Mouse (Mus musculus) heart, embryonic 12.5 days (tissue): Measurements from ENCODE around the gene Nup205. TPM values are rescaled to one million over a fixed set of nuclear protein-coding genes. Genes with fewer than 3 reads are reported as not detected.
A peak's percentile ranks its signal among the peaks of the same experiment; 100 is the strongest.

Experiments
- ATAC-seq: fragments of 200-750 bp; cut with Nextera tagmentation; 2 replicates; pipeline ENCODE4 v1.8.0; 2017; ENCODE audit warnings: moderate TSS enrichment, moderate library complexity; ENCODE audit not compliant: insufficient number of reproducible peaks, low FRiP score
- H3K27ac ChIP-seq: fragments of 300-500 bp; sonication (generic); 2 replicates; pipeline ENCODE4 v1.5.1; 2016; ENCODE audit warnings: mild to moderate bottlenecking, moderate library complexity; ENCODE audit not compliant: poor library complexity, severe bottlenecking
- H3K27me3 ChIP-seq: fragments of 300-500 bp; sonication (generic); replicated peaks from 2 replicates; pipeline ENCODE4 v1.6.1; 2016; ENCODE audit warnings: mild to moderate bottlenecking, moderate library complexity
- H3K36me3 ChIP-seq: fragments of 300-500 bp; sonication (generic); 2 replicates; pipeline ENCODE4 v1.6.1; 2016; ENCODE audit warnings: mild to moderate bottlenecking, moderate library complexity
- H3K4me1 ChIP-seq: fragments of 300-500 bp; sonication (generic); replicated peaks from 2 replicates; pipeline ENCODE4 v1.6.1; 2016; ENCODE audit warnings: mild to moderate bottlenecking
- H3K4me2 ChIP-seq: fragments of 300-500 bp; sonication (generic); 2 replicates; pipeline ENCODE4 v1.6.1; 2016; ENCODE audit warnings: mild to moderate bottlenecking, moderate library complexity
- H3K4me3 ChIP-seq: fragments of 300-500 bp; sonication (generic); 2 replicates; pipeline ENCODE4 v1.5.1; 2016; ENCODE audit warnings: mild to moderate bottlenecking
- H3K9ac ChIP-seq: fragments of 300-500 bp; sonication (generic); 2 replicates; pipeline ENCODE4 v1.6.1; 2016; ENCODE audit warnings: mild to moderate bottlenecking, moderate library complexity
- H3K9me3 ChIP-seq: fragments of 300-500 bp; sonication (generic); replicated peaks from 2 replicates; pipeline ENCODE4 v1.6.1; 2016; ENCODE audit warnings: mild to moderate bottlenecking, moderate library complexity
- WGBS: fragments of 180-500 bp; shearing (Covaris S2); methylation state at CpG from one replicate; pipeline ENCODE4 v1.1.7; 2016; 5-methylcytosine and 5-hydroxymethylcytosine counted together
- polyA plus RNA-seq: library from polyadenylated mRNA; unstranded; fragments of >200 nt; fragmentation: Nextera tagmentation; extraction: Ambion mirVana; gene quantifications from 2 replicates; pipeline ENCODE4 v1.2.1, GENCODE M21; 2016

Gene Nup205
- polyA plus RNA-seq, 1 experiment from 2014 or later = 40.3 TPM

DNA sequence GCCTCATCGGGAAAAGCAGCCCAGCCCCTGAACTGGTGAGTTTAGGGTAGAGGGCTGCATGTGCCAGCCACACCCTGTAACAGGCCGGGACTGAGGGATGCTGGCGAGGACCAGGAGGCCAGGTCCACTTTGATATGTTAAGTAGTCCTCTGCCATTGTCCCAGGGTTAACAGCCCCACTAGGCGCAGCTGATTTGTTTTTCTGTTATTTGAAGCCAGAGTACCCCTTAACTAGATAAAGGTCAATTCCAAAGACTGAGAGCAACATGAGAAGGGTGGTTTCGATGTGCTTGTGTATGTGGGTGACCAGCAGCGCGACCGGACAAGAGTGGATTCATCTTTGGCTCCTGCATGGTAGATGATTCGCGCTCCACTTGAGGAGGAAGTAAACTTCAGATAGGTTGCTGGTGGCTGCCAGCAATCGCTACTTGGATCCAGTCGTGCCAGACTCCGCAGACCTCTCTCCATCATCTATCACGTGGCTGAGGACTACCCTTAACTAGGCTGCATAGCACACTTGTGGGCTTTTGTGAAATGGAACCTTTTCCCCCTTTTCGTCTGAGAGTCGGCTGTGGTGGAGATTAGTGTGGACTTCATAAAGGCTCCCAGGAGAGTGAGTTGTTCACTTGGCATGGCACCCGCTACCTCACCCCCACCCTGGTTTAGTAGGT lies 74.7 kb downstream of the Nup205 start:
- 58% methylated on average over 17 of the region's 17 CpGs for WGBS
- no peak for ATAC-seq

DNA sequence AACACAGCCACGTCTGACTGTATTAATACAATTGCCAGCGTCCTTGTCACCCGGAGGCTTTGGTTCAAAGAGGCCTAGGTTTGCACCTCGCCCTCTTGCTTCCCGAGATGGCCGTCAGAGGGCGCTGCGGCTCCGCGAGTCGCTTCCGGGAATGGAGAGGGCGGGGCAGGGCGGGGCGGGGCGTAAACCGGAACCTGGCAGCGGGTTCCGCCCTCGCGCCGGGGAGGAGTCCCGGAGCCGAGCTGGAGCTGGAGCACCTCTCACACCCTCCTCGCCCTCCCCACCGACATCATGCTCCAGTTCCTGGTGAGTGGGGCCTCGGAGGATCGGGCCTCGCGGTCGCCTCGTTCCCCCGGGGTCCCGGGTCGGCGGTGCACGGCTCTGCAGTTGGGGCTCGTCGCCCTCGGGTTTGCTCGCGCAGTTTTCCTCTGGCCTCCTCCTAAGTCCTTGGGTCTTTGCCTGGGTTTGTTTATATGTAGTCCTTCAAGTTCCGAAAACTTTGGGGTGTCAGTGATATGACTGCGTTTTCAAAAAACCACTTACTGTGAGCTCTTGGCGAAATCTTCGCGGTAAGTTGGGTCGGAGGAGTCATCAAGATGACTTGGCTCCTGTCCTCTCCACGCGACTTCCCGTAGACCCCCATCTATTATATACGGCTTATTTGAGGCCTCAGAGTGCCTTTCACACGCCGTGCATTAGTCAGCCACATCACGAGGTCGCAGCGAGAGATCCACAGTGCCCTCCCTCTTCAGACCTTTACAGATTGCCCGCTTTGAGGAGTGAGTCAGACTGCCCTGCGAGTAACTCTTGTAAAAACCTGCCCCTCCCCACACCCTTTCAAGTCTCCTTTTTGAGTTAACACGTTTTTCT lies 75.5 kb downstream of the Nup205 start:
- Histone ChIP-seq H3K36me3 (no peaks in the 10 kb centered on the region), H3K9ac (peak overlapping the region; percentile 90), H3K4me2 (peak overlapping the region; percentile 74), H3K27me3 (no peaks in the 10 kb centered on the region), H3K4me3 (peak overlapping the region; percentile 76), H3K9me3 (no peaks in the 10 kb centered on the region; the same call in 1 of the 2 replicates), H3K27ac (peak overlapping the region; percentile 94), H3K4me1 (peaks cover 41% of the 10 kb centered on the region)
- WGBS = under 1% methylated on average over 60 of the region's 60 CpGs
- peak; percentile 89 for ATAC-seq

More for the DNA sequence above, 74.7 kb downstream of the Nup205 start:
- Histone ChIP-seq H3K4me1 (peaks cover 34% of the 10 kb centered on the region), H3K4me3 (0 out of 2 replicates have a peak overlapping the region, but pooled peaks have one; percentile 76), H3K4me2 (peak overlapping the region; percentile 74; the same call in 1 of the 2 replicates), H3K27me3 (no peaks in the 10 kb centered on the region), H3K27ac (no peak overlapping the region), H3K9ac (no peak overlapping the region), H3K9me3 (no peaks in the 10 kb centered on the region; the same call in 1 of the 2 replicates), H3K36me3 (peaks cover 3% of the 10 kb centered on the region)

DNA sequence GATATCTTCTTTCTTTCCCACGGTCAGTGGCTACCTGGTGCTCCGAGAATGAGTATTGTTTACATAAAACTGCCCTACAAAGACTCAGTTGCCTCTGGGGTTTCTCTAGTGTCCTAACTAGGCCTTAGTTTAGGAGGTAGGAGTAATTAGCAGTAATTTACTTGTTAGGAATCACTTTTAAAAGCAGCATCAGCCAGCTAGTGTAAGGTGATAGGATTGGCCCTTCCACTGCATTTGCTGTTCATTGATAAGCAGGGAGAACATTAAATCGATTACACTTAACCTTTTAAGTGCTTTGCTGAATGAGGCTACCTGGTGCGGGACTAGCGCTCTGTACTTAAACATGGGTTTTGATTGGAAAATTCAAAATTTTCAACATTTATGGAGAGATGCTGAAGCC lies 76.3 kb downstream of the Nup205 start:
- Histone ChIP-seq H3K27ac (peak overlapping the region; percentile 94), H3K27me3 (no peaks in the 10 kb centered on the region), H3K4me1 (peaks cover 49% of the 10 kb centered on the region), H3K36me3 (no peaks in the 10 kb centered on the region), H3K4me3 (peak overlapping the region; percentile 76), H3K4me2 (peak overlapping the region; percentile 74), H3K9me3 (no peaks in the 10 kb centered on the region; the same call in 1 of the 2 replicates), H3K9ac (peak overlapping the region; percentile 90)
- 38% methylated on average over 5 of the region's 5 CpGs for WGBS
- no peak for ATAC-seq

DNA sequence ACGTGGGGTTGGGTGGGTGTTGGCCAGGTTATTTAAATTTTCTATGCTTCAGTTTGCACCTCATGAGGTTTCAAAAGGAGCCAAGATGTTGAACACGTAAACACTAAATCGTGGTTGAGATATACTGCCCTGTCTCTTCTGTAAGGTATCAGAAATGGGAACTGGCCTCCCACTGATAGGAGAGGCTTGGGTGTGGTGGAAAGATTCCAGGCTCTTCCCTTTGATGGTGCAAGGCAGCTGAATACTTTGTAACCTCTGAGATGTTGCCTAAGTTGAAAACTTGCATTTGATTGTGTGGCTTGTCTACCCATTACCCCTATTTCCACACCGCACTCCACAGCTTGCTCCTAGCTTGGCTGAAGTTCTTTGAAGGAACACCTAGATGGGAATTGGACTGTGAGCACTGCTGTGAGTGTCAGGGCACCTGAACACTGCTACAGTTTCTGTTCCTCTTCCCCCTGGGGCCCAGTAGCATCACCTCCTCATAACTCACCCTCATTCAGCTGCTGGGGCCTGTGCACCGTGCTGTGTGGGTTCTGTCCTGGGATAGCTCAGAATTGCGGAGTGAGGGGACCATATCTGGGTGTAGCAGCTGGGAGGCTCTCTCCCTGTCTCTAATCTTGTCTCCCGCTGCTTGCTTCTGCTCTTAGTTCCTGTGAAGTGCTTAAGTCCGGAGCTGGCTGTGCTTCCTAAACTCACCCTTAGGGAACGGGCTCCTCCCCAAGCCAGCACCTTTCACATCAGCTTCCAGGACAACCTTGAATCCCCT lies 77.1 kb downstream of the Nup205 start:
- 16% methylated on average over 9 of the region's 9 CpGs for WGBS
- peak; percentile 63 for ATAC-seq
- Histone ChIP-seq H3K9ac (peak overlapping the region; percentile 90), H3K4me2 (peak overlapping the region; percentile 74), H3K9me3 (no peaks in the 10 kb centered on the region; the same call in 1 of the 2 replicates), H3K27me3 (no peaks in the 10 kb centered on the region), H3K36me3 (no peaks in the 10 kb centered on the region), H3K4me1 (peaks cover 53% of the 10 kb centered on the region), H3K27ac (peak overlapping the region; percentile 94), H3K4me3 (peak overlapping the region; percentile 76)

DNA sequence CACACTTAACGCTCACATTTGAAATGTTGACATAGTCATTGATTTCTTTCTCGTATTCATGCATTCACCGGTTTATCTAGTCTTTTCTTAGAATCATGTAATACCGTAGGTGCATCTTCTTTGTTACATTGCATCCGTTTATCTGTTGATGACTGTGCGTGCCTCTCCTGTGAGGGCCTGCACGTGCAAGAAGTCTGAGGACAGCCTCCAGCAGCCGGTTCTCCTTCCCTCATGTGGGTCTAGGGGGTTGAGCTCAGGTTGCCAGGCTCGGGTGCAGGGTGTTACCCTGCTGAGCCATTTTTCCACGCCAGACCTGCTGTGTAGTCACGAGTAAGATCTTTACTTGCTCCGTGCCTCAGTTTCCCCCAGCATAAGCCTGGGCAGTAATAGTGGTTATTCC lies 77.8 kb downstream of the Nup205 start:
- H3K4me1 ChIP-seq = peaks cover 60% of the 10 kb centered on the region
- peak overlapping the region; percentile 74 for H3K4me2 ChIP-seq
- H3K4me3 ChIP-seq = peak overlapping the region; percentile 76
- peak overlapping the region; percentile 90; the same call in 1 of the 2 replicates for H3K9ac ChIP-seq
- ATAC-seq = no peak
- H3K27me3 ChIP-seq = no peaks in the 10 kb centered on the region
- no peaks in the 10 kb centered on the region; the same call in 1 of the 2 replicates for H3K9me3 ChIP-seq
- H3K27ac ChIP-seq = peak overlapping the region; percentile 94
- 54% methylated on average over 12 of the region's 12 CpGs for WGBS
- no peaks in the 10 kb centered on the region for H3K36me3 ChIP-seq

DNA sequence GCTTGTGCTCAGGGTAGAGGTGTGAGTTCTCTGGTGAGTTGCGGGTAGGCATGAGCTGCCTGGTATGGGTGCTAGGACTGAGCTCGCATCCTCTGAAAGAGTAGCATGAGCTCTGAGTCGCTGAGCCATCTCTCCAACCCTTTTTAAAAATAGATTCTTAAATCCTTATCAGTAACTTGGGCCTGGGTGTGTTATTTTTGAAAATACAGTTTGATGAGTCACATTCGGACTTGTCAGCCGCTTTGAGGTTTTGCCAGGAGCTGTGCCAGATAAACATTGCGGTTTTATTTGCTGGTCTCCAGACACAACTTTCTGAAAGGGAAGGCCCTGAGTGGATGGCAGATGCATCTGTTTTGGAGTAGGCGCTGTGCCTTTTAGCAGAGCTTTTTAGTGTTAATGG lies 79.5 kb downstream of the Nup205 start:
- H3K4me3 ChIP-seq = peak overlapping the region; percentile 8; the same call in 1 of the 2 replicates
- H3K27ac ChIP-seq = peak overlapping the region; percentile 77
- ATAC-seq = peak; percentile 57
- H3K9ac ChIP-seq = no peak overlapping the region
- no peaks in the 10 kb centered on the region; the same call in 1 of the 2 replicates for H3K9me3 ChIP-seq
- H3K36me3 ChIP-seq = peaks cover 6% of the 10 kb centered on the region
- no peaks in the 10 kb centered on the region for H3K27me3 ChIP-seq
- WGBS = 10% methylated on average over 7 of the region's 7 CpGs
- peaks cover 73% of the 10 kb centered on the region for H3K4me1 ChIP-seq
- peak overlapping the region; percentile 49 for H3K4me2 ChIP-seq

DNA sequence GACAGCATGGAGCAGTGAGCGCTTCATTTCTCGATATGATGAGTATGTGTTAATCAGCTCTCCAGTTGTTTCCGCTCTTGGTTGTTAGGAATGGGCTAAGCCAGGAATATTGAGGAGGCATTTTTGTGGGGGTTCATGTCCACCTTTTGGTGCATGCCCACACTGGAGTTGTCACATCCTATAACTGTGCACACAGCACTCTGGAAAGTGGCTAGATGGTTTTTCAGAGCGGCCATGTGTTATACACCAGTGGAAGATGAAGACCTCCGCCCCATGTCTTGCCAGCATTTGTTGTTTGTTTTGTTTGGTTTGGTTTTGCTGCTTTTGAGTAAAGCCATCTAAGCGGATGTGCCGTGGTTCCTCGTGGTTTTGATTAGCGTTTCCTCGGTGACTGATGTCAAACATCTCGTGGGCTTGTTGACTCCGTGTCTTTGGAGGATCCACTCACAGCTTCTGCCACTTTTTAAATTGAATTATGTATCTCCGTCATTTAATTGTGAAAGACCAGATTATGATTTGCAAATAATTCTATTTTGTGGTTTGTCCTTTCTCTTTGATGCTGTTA lies 80.5 kb downstream of the Nup205 start:
- ATAC-seq = no peak
- no peaks in the 10 kb centered on the region for H3K27me3 ChIP-seq
- peaks cover 76% of the 10 kb centered on the region for H3K4me1 ChIP-seq
- H3K4me2 ChIP-seq = peak overlapping the region; percentile 44
- H3K4me3 ChIP-seq = no peak overlapping the region
- WGBS = 85% methylated on average over 13 of the region's 13 CpGs
- H3K9ac ChIP-seq = no peak overlapping the region
- no peaks in the 10 kb centered on the region for H3K9me3 ChIP-seq
- peak overlapping the region; percentile 77 for H3K27ac ChIP-seq
- H3K36me3 ChIP-seq = peaks cover 17% of the 10 kb centered on the region

DNA sequence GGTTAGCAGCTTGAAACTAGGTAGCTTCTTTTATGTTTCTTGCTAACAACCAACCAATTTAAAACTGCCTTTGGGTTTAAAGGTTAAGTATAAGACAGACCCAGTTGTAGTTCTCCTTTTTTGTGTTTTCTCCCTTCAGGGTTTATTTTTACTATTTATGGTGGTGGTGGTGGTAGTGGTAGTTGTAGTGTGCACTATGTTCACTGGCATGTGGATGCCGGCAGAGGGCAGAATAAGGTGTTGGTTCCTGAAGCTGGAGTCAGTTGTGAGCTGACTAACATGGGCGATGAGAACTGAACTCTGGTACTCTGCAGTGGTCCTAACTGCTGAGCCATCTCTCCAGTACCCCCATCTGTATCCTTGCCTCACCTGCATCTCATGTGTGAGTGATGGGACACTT lies 81.7 kb downstream of the Nup205 start:
- Histone ChIP-seq H3K9ac (no peak overlapping the region), H3K27ac (no peak overlapping the region), H3K4me1 (peaks cover 72% of the 10 kb centered on the region), H3K4me2 (no peak overlapping the region), H3K36me3 (peaks cover 29% of the 10 kb centered on the region), H3K4me3 (no peak overlapping the region), H3K9me3 (no peaks in the 10 kb centered on the region), H3K27me3 (no peaks in the 10 kb centered on the region)
- no peak for ATAC-seq
- WGBS = 89% methylated on average over 2 of the region's 2 CpGs

DNA sequence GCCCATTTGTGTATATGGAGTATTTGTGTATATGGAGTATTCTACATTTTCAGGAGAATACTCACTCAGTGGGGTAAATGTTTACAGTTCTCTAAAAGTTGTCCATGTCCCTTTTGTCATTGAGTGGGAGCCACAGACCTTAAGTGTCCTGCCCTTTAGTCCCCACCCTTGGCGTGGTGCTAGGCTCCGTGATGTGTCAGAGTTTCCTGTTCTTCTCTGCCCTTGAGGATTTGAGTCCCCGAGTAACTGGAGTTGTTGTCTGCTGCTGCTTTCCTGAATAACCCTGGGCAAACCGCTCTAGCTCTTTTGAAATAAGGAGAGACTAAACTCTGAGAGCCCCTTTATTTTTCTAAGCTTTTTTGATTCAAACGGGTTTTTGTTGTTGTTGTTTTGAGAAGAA lies 82.3 kb downstream of the Nup205 start:
- H3K4me1 ChIP-seq = peaks cover 66% of the 10 kb centered on the region
- H3K27ac ChIP-seq = peak overlapping the region; percentile 11; the same call in 1 of the 2 replicates
- no peak overlapping the region for H3K4me2 ChIP-seq

DNA sequence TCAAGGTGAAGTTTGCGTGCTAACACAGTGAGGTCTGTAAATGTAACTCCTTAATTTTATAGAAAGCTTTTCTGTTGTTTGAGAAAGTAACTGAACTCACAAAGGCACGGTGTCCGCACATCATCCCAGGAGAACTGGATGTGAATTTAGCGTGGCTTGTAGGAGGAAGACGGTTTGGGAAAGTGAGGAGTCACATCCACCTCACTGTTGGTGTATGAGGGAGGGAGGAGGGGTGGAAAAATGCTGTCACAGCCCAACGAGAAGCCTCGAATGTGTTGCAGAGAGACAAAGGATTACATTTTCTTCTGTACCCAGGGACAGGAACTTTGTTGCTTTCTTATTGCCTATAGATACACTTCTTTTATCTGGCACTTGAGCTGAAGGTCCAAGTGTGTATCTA lies 83.3 kb downstream of the Nup205 start:
- Histone ChIP-seq H3K9ac (no peak overlapping the region), H3K4me2 (no peak overlapping the region), H3K27me3 (no peaks in the 10 kb centered on the region), H3K9me3 (no peaks in the 10 kb centered on the region), H3K4me3 (no peak overlapping the region), H3K4me1 (peaks cover 59% of the 10 kb centered on the region), H3K27ac (0 out of 2 replicates have a peak overlapping the region, but pooled peaks have one; percentile 57), H3K36me3 (peaks cover 29% of the 10 kb centered on the region)
- no peak for ATAC-seq
- WGBS = 62% methylated on average over 7 of the region's 7 CpGs

More for the DNA sequence above, 82.3 kb downstream of the Nup205 start:
- no peak for ATAC-seq
- H3K9me3 ChIP-seq = no peaks in the 10 kb centered on the region
- H3K36me3 ChIP-seq = peaks cover 29% of the 10 kb centered on the region
- no peak overlapping the region for H3K4me3 ChIP-seq
- no peaks in the 10 kb centered on the region for H3K27me3 ChIP-seq
- no peak overlapping the region for H3K9ac ChIP-seq
- WGBS = 53% methylated on average over 5 of the region's 5 CpGs
